Mouse (Mus musculus): ENCODE data around the gene Asphd2. TPM values are rescaled to one million over a fixed set of nuclear protein-coding genes. Genes with fewer than 3 reads are reported as not detected.

Gene Asphd2
- polyA plus RNA-seq (2014; fragmentation: Illumina TruSeq; extraction: RNeasy Lipid Tissue Mini Kit (QIAGEN cat#74804); ENCODE audit: low read depth, low replicate concordance) = 0.52 TPM

GRCm38 (mm10) chr5:112394779-112395443 is at the start of gene Asphd2:
Gene Asphd2 (minus strand): TSS chr5:112394866.

DNA sequence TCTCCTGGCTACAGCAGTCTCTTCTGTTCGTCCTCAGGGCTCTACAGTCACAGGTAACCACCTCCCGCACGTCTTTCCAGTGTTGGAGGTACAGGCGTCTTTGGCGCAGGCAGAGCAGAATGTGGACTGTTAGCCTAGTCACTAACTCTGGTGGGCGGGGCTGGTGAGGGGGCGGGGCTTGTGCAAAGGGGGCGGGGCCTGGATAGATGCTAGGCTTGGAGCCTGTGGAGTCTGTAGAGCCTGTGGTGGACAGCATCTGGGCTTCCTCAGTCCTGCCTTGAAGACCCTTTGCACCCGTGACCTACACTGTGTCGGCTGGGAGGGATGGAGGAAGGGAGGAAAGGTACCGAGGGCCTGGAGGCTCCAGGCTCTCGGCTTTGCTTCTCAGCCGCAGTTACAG is 38.8 kb downstream of the Asphd2 start, which contains the start of gene Gm6583:
TSS of gene Gm6583 (minus strand) at position 124 of the 400 bp plus-strand sequence.

GRCm38 (mm10) chr5:112342463-112343204 is 52.0 kb downstream of the Asphd2 start, which contains the start of the genes Srrd and Hps4:
Gene Srrd (minus strand): TSS chr5:112343040.
Gene Hps4 (plus strand): TSS chr5:112343083.

Other genes starting within 250 kb of the Asphd2 start
- 9.9 TPM for gene Cryba4, start 142.3 kb downstream of the Asphd2 start, polyA plus RNA-seq (2014; fragmentation: Illumina TruSeq; extraction: RNeasy Lipid Tissue Mini Kit (QIAGEN cat#74804); ENCODE audit: low read depth, low replicate concordance)
- 2.6 TPM for gene Crybb1, start 139.1 kb downstream of the Asphd2 start, polyA plus RNA-seq (2014; fragmentation: Illumina TruSeq; extraction: RNeasy Lipid Tissue Mini Kit (QIAGEN cat#74804); ENCODE audit: low read depth, low replicate concordance)
- 38.5 TPM for gene Tpst2, start 118.2 kb downstream of the Asphd2 start, polyA plus RNA-seq (2014; fragmentation: Illumina TruSeq; extraction: RNeasy Lipid Tissue Mini Kit (QIAGEN cat#74804); ENCODE audit: low read depth, low replicate concordance)
- gene Tfip11, start 68.5 kb downstream of the Asphd2 start, polyA plus RNA-seq (2014; fragmentation: Illumina TruSeq; extraction: RNeasy Lipid Tissue Mini Kit (QIAGEN cat#74804); ENCODE audit: low read depth, low replicate concordance) = 15.3 TPM
- gene Srrd, start 51.8 kb downstream of the Asphd2 start, polyA plus RNA-seq (2014; fragmentation: Illumina TruSeq; extraction: RNeasy Lipid Tissue Mini Kit (QIAGEN cat#74804); ENCODE audit: low read depth, low replicate concordance) = 13.4 TPM
- 10.5 TPM for gene Hps4, start 51.8 kb downstream of the Asphd2 start, polyA plus RNA-seq (2014; fragmentation: Illumina TruSeq; extraction: RNeasy Lipid Tissue Mini Kit (QIAGEN cat#74804); ENCODE audit: low read depth, low replicate concordance)
- not detected for gene Gm6583, start 38.8 kb downstream of the Asphd2 start, polyA plus RNA-seq (2014; fragmentation: Illumina TruSeq; extraction: RNeasy Lipid Tissue Mini Kit (QIAGEN cat#74804); ENCODE audit: low read depth, low replicate concordance)
- not detected for gene Gm6588, start 54.6 kb upstream of the Asphd2 start, polyA plus RNA-seq (2014; fragmentation: Illumina TruSeq; extraction: RNeasy Lipid Tissue Mini Kit (QIAGEN cat#74804); ENCODE audit: low read depth, low replicate concordance)
- 0.18 TPM for gene Sez6l, start 182.3 kb upstream of the Asphd2 start, polyA plus RNA-seq (2014; fragmentation: Illumina TruSeq; extraction: RNeasy Lipid Tissue Mini Kit (QIAGEN cat#74804); ENCODE audit: low read depth, low replicate concordance)

All from heart, adult 10 weeks (tissue).